15 mouse cellular contexts compared by ENCODE assay signal in genomic region chr9:79165596-79165995, GRCm38 (mm10).
"Had no signal": no experiment of that assay in that cellular context is flagged by ENCODE, and none has a peak within 500 bp of the region (broad histone marks: within the 10 kb centered on the region; RNA-seq: fewer than 3 reads in every experiment).

No protein-coding gene starts in this region.

- H3K4me1 ChIP-seq: liver, embryonic 13.5 days; lung, embryonic 15.5 days; megakaryocyte, embryonic 14.5 days; midbrain, embryonic 13.5 days; neural tube, embryonic 13.5 days had no signal

- H3K4me3 ChIP-seq: left cerebral cortex, adult 2 months; liver, embryonic 13.5 days; lung, embryonic 15.5 days; megakaryocyte, embryonic 14.5 days; midbrain, embryonic 13.5 days; neural tube, embryonic 13.5 days had no signal

- DNase-seq: kidney, adult 8-10 months; kidney, postnatal 25 days; liver; liver, embryonic 13.5 days; liver, postnatal 0 days; lung, postnatal 14 days; right cerebral cortex, postnatal 14 days; thymus, postnatal 4 days had no signal

- H3K4me2 ChIP-seq: liver, embryonic 13.5 days; lung, embryonic 15.5 days; midbrain, embryonic 13.5 days; neural tube, embryonic 13.5 days had no signal

- H3K36me3 ChIP-seq: liver, embryonic 13.5 days; lung, embryonic 15.5 days; midbrain, embryonic 13.5 days; neural tube, embryonic 13.5 days had no signal

- H3K9me3 ChIP-seq: liver, embryonic 13.5 days; lung, embryonic 15.5 days; midbrain, embryonic 13.5 days; neural tube, embryonic 13.5 days had no signal

- H3K27me3 ChIP-seq: liver, embryonic 13.5 days; lung, embryonic 15.5 days; megakaryocyte, embryonic 14.5 days; midbrain, embryonic 13.5 days; neural tube, embryonic 13.5 days had no signal

- H3K27ac ChIP-seq: left cerebral cortex, adult 2 months; liver, embryonic 13.5 days; lung, embryonic 15.5 days; macrophage; midbrain, embryonic 13.5 days; neural tube, embryonic 13.5 days; stomach, postnatal 0 days had no signal

- ATAC-seq: liver, postnatal 0 days; midbrain, embryonic 13.5 days had no signal

- H3K9ac ChIP-seq: liver, embryonic 13.5 days; liver, postnatal 0 days; lung, embryonic 15.5 days; midbrain, embryonic 13.5 days; neural tube, embryonic 13.5 days had no signal
